Mouse (Mus musculus) embryonic facial prominence, embryonic 14.5 days (tissue): ENCODE results near the gene Opn4. TPM values are rescaled to one million over a fixed set of nuclear protein-coding genes. Genes with fewer than 3 reads are reported as not detected.

ENCODE experiments used
- ATAC-seq: fragments of 200-750 bp; cut with Nextera tagmentation; 2 replicates; pipeline ENCODE4 v1.8.0; 2017; ENCODE audit warnings: low read depth, moderate number of reproducible peaks, moderate TSS enrichment
- DNase-seq: peaks from one replicate; pipeline ENCODE4 v3.0.0-alpha.2; 2015; ENCODE audit warnings: low spot score
- H3K27ac ChIP-seq: fragments of 300-500 bp; sonication (generic); replicated peaks from 2 replicates; pipeline ENCODE4 v1.5.1; 2014; ENCODE audit warnings: low read depth, mild to moderate bottlenecking, low read length, moderate library complexity
- H3K27me3 ChIP-seq: fragments of 300-500 bp; sonication (generic); replicated peaks from 2 replicates; pipeline ENCODE4 v1.6.1; 2014; ENCODE audit warnings: low read length; ENCODE audit not compliant: control insufficient read depth, insufficient read depth
- H3K36me3 ChIP-seq: fragments of 300-500 bp; sonication (generic); 2 replicates; pipeline ENCODE4 v1.6.1; 2014; ENCODE audit warnings: low read length, mixed read lengths; ENCODE audit not compliant: control insufficient read depth, insufficient read depth
- H3K4me1 ChIP-seq: fragments of 300-500 bp; sonication (generic); 2 replicates; pipeline ENCODE4 v1.6.1; 2014; ENCODE audit warnings: antibody characterized with exemption, low read length; ENCODE audit not compliant: control insufficient read depth, insufficient read depth
- H3K4me2 ChIP-seq: fragments of 300-500 bp; sonication (generic); 2 replicates; pipeline ENCODE4 v1.6.1; 2014; ENCODE audit warnings: low read depth, mild to moderate bottlenecking, low read length, moderate library complexity, mixed read lengths
- H3K4me3 ChIP-seq: fragments of 300-500 bp; sonication (generic); 2 replicates; pipeline ENCODE4 v1.5.1; 2014; ENCODE audit warnings: low read depth, mild to moderate bottlenecking, low read length
- H3K9ac ChIP-seq: fragments of 300-500 bp; sonication (generic); 2 replicates; pipeline ENCODE4 v1.6.1; 2014; ENCODE audit warnings: low read depth, mild to moderate bottlenecking, low read length, moderate library complexity, mixed read lengths
- H3K9me3 ChIP-seq: fragments of 300-500 bp; sonication (generic); 2 replicates; pipeline ENCODE4 v1.6.1; 2016; ENCODE audit warnings: low read length; ENCODE audit not compliant: control insufficient read depth
- WGBS: fragments of 180-500 bp; shearing (Covaris S2); extraction: QIAGEN DNeasy Blood & Tissue Kit; methylation state at CpG from one replicate; pipeline ENCODE4 v1.1.7; 2014; 5-methylcytosine and 5-hydroxymethylcytosine counted together
- polyA plus RNA-seq: library from polyadenylated mRNA; unstranded; fragments of >200 nt; fragmentation: Nextera tagmentation; extraction: Ambion mirVana; gene quantifications from 2 replicates; pipeline ENCODE4 v1.2.1, GENCODE M21; 2014

The Opn4 gene
- polyA plus RNA-seq, 1 experiment from 2014 or later = 0.77 TPM

- no peak overlapping the region for H3K4me3 ChIP-seq
- no peaks in the 10 kb centered on the region for H3K9me3 ChIP-seq
- DNase-seq (no peak), ATAC-seq (no peak)
- H3K27ac ChIP-seq = no peak overlapping the region
- no peak overlapping the region for H3K4me2 ChIP-seq
- H3K27me3 ChIP-seq = no peaks in the 10 kb centered on the region
- H3K4me1 ChIP-seq = 0 out of 2 replicates have a peak, but pooled peaks cover 5% of the 10 kb centered on the region
- no peaks in the 10 kb centered on the region for H3K36me3 ChIP-seq
- 64% methylated on average over 5 of the region's 5 CpGs for WGBS
- H3K9ac ChIP-seq = no peak overlapping the region
These were observed 11.9 kb downstream of the Opn4 start for GRCm38 (mm10) chr14:34588005-34588404.

GRCm38 (mm10) chr14:34586871-34587270 is 13.1 kb downstream of the Opn4 start:
- no peak overlapping the region for H3K9ac ChIP-seq
- H3K4me1 ChIP-seq = 0 out of 2 replicates have a peak, but pooled peaks cover 3% of the 10 kb centered on the region
- no peaks in the 10 kb centered on the region for H3K27me3 ChIP-seq
- H3K27ac ChIP-seq = no peak overlapping the region
- ATAC-seq (no peak), DNase-seq (no peak)
- WGBS = 73% methylated on average over 3 of the region's 3 CpGs
- H3K4me2 ChIP-seq = no peak overlapping the region
- no peaks in the 10 kb centered on the region for H3K36me3 ChIP-seq
- no peak overlapping the region for H3K4me3 ChIP-seq
- no peaks in the 10 kb centered on the region for H3K9me3 ChIP-seq

GRCm38 (mm10) chr14:34585358-34586105 is 14.4 kb downstream of the Opn4 start:
- no peak overlapping the region for H3K4me3 ChIP-seq
- H3K27ac ChIP-seq = no peak overlapping the region
- 87% methylated on average over 9 of the region's 9 CpGs for WGBS
- no peak overlapping the region for H3K4me2 ChIP-seq
- H3K9ac ChIP-seq = no peak overlapping the region
- no peaks in the 10 kb centered on the region for H3K9me3 ChIP-seq
- DNase-seq (no peak), ATAC-seq (no peak)
- H3K27me3 ChIP-seq = no peaks in the 10 kb centered on the region
- H3K36me3 ChIP-seq = no peaks in the 10 kb centered on the region
- H3K4me1 ChIP-seq = no peaks in the 10 kb centered on the region

GRCm38 (mm10) chr14:34582740-34583427 is 17.1 kb downstream of the Opn4 start:
- ATAC-seq = no peak; the same call in 1 of the 2 replicates

GRCm38 (mm10) chr14:34576858-34577257 is 23.1 kb downstream of the Opn4 start:
- H3K4me2 ChIP-seq = no peak overlapping the region
- H3K36me3 ChIP-seq = no peaks in the 10 kb centered on the region
- H3K27me3 ChIP-seq = no peaks in the 10 kb centered on the region
- no peak overlapping the region for H3K4me3 ChIP-seq
- no peak overlapping the region for H3K9ac ChIP-seq
- DNase-seq (no peak), ATAC-seq (no peak; the same call in 1 of the 2 replicates)
- no peaks in the 10 kb centered on the region for H3K9me3 ChIP-seq
- WGBS = 76% methylated on average over 4 of the region's 4 CpGs
- no peaks in the 10 kb centered on the region for H3K4me1 ChIP-seq
- H3K27ac ChIP-seq = no peak overlapping the region

More at GRCm38 (mm10) chr14:34582740-34583427, 17.1 kb downstream of the Opn4 start:
- no peak overlapping the region for H3K4me3 ChIP-seq
- no peak overlapping the region for H3K4me2 ChIP-seq
- H3K27me3 ChIP-seq = no peaks in the 10 kb centered on the region
- WGBS = 54% methylated on average over 3 of the region's 3 CpGs
- H3K4me1 ChIP-seq = no peaks in the 10 kb centered on the region
- no peak overlapping the region for H3K9ac ChIP-seq
- no peaks in the 10 kb centered on the region for H3K9me3 ChIP-seq
- DNase-seq = no peak
- H3K36me3 ChIP-seq = no peaks in the 10 kb centered on the region
- no peak overlapping the region for H3K27ac ChIP-seq

- no peaks in the 10 kb centered on the region for H3K9me3 ChIP-seq
- no peaks in the 10 kb centered on the region for H3K27me3 ChIP-seq
- H3K9ac ChIP-seq = no peak overlapping the region
- H3K4me2 ChIP-seq = no peak overlapping the region
- no peak for ATAC-seq
- WGBS = 54% methylated on average over 2 of the region's 2 CpGs
- no peak for DNase-seq
- peaks cover 9% of the 10 kb centered on the region; the same call in 1 of the 2 replicates for H3K4me1 ChIP-seq
- no peaks in the 10 kb centered on the region for H3K36me3 ChIP-seq
- no peak overlapping the region for H3K27ac ChIP-seq
- no peak overlapping the region for H3K4me3 ChIP-seq
These were observed 25.9 kb downstream of the Opn4 start for GRCm38 (mm10) chr14:34574068-34574467.

- H3K27ac ChIP-seq = no peak overlapping the region
- DNase-seq (no peak), ATAC-seq (no peak)
- H3K4me3 ChIP-seq = no peak overlapping the region
- no peaks in the 10 kb centered on the region for H3K36me3 ChIP-seq
- no peaks in the 10 kb centered on the region for H3K27me3 ChIP-seq
- WGBS = 70% methylated on average over 9 of the region's 9 CpGs
- no peak overlapping the region for H3K9ac ChIP-seq
- no peak overlapping the region for H3K4me2 ChIP-seq
- no peaks in the 10 kb centered on the region for H3K9me3 ChIP-seq
- H3K4me1 ChIP-seq = peaks cover 9% of the 10 kb centered on the region; the same call in 1 of the 2 replicates
These were observed 26.5 kb downstream of the Opn4 start for GRCm38 (mm10) chr14:34573348-34573913.

GRCm38 (mm10) chr14:34571610-34572387 is 28.1 kb downstream of the Opn4 start:
- no peak overlapping the region for H3K4me3 ChIP-seq
- H3K9me3 ChIP-seq = no peaks in the 10 kb centered on the region
- ATAC-seq (no peak), DNase-seq (no peak)
- 82% methylated on average over 17 of the region's 17 CpGs for WGBS
- no peaks in the 10 kb centered on the region for H3K27me3 ChIP-seq
- no peak overlapping the region for H3K9ac ChIP-seq
- H3K4me1 ChIP-seq = peaks cover 15% of the 10 kb centered on the region
- H3K27ac ChIP-seq = no peak overlapping the region
- H3K36me3 ChIP-seq = no peaks in the 10 kb centered on the region
- no peak overlapping the region for H3K4me2 ChIP-seq
